Mouse (Mus musculus): ENCODE data around the gene Hoxc10. TPM values are rescaled to one million over a fixed set of nuclear protein-coding genes. Genes with fewer than 3 reads are reported as not detected.

Gene Hoxc10
- polyA plus RNA-seq, 1 experiment from 2014 or later, result 1.3 TPM

GRCm38 (mm10) chr15:102965003-102965891 is 1.3 kb upstream of the Hoxc10 start:
- ATAC-seq, result no peak
- H3K4me1 ChIP-seq (ENCODE audit: control insufficient read depth, insufficient read depth, low read length), result peaks cover 6% of the 10 kb centered on the region; the same call in 1 of the 2 replicates
- H3K9me3 ChIP-seq (ENCODE audit: control insufficient read depth, low read length), result no peaks in the 10 kb centered on the region
- no peak overlapping the region for H3K9ac ChIP-seq (ENCODE audit: low read depth, low read length)
- H3K4me2 ChIP-seq (ENCODE audit: low read depth, low read length), result no peak overlapping the region
- no peak overlapping the region for H3K27ac ChIP-seq (ENCODE audit: low read length)
- H3K4me3 ChIP-seq (ENCODE audit: low read length), result no peak overlapping the region
- H3K27me3 ChIP-seq (replicated peaks; ENCODE audit: control insufficient read depth, insufficient read depth, low read length), result peaks cover 88% of the 10 kb centered on the region
- H3K36me3 ChIP-seq (ENCODE audit: control insufficient read depth, insufficient read depth, low read length), result no peaks in the 10 kb centered on the region
- WGBS, result 8% methylated on average over 26 of the region's 26 CpGs

GRCm38 (mm10) chr15:102965892-102966775 is 462 bp upstream of the Hoxc10 start:
- WGBS, result 4% methylated on average over 29 of the region's 30 CpGs
- H3K27me3 ChIP-seq (replicated peaks; ENCODE audit: control insufficient read depth, insufficient read depth, low read length), result peaks cover 87% of the 10 kb centered on the region
- peak overlapping the region; percentile 31; the same call in 1 of the 2 replicates for H3K4me2 ChIP-seq (ENCODE audit: low read depth, low read length)
- no peaks in the 10 kb centered on the region for H3K36me3 ChIP-seq (ENCODE audit: control insufficient read depth, insufficient read depth, low read length)
- H3K9me3 ChIP-seq (ENCODE audit: control insufficient read depth, low read length), result no peaks in the 10 kb centered on the region
- ATAC-seq, result peak; percentile 70
- H3K4me1 ChIP-seq (ENCODE audit: control insufficient read depth, insufficient read depth, low read length), result 0 out of 2 replicates have a peak, but pooled peaks cover 4% of the 10 kb centered on the region
- H3K9ac ChIP-seq (ENCODE audit: low read depth, low read length), result no peak overlapping the region
- H3K27ac ChIP-seq (ENCODE audit: low read length), result no peak overlapping the region
- H3K4me3 ChIP-seq (ENCODE audit: low read length), result peak overlapping the region; percentile 31; the same call in 1 of the 2 replicates

- Histone ChIP-seq H3K4me1 (ENCODE audit: control insufficient read depth, insufficient read depth, low read length) (0 out of 2 replicates have a peak, but pooled peaks cover 4% of the 10 kb centered on the region), H3K4me3 (ENCODE audit: low read length) (peak within 1 kb of the TSS; percentile 31), H3K36me3 (ENCODE audit: control insufficient read depth, insufficient read depth, low read length) (no peaks in the 10 kb centered on the region), H3K9me3 (ENCODE audit: control insufficient read depth, low read length) (no peaks in the 10 kb centered on the region), H3K9ac (ENCODE audit: low read depth, low read length) (no peak within 1 kb of the TSS), H3K27me3 (replicated peaks; ENCODE audit: control insufficient read depth, insufficient read depth, low read length) (peaks cover 88% of the 10 kb centered on the region), H3K4me2 (ENCODE audit: low read depth, low read length) (peak within 1 kb of the TSS; percentile 31; the same call in 1 of the 2 replicates), H3K27ac (ENCODE audit: low read length) (no peak within 1 kb of the TSS)
- 3% methylated on average over 12 of the region's 12 CpGs for WGBS
- ATAC-seq, result no peak
Observed at GRCm38 (mm10) chr15:102967312-102967510, 615 bp downstream of the Hoxc10 start, which contains the start of gene Hoxc5. Hoxc5 (plus strand) TSS chr15:102967443.

DNA sequence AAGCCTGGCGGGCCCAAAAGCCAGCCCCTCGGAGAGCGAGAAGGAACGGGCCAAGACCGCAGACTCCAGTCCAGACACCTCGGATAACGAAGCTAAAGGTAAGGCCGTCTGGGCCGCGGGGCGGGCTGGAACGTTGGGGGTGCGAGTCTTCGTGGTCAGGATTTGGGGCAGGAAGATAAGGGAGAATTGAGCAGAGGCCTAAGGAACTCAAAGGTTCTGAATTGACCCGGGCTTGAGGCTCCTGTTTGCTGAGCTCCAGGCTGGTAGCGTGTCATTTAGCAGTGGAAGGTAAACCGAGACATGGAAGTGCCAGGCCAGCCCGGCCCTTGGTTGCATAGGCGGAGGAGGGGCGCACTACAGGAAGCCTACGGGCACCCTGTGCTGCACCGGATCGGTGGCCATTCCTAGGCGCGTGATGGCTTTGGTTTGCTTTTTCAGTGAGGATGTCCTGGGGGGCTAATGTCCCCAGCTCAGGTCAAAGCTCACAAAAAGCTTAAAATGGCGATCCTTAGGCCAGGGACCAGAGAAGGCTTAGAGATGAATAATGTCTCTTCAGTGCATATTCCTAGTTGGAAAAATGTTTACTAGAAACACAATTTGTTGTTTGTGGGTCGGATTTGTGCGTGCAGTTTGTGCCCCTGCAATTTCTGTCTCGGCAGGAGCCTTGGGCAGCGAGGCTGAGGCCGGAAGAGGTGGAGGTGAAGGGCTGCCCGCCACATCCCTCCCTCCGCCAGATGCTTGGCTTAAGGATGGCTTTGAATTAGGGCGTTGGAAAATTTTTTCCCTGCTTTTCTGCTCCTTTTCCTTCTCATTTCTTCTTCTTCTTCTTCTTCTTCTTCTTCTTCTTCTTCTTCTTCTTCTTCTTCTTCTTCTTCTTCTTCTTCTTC is 1.2 kb downstream of the Hoxc10 start:
- peaks cover 89% of the 10 kb centered on the region for H3K27me3 ChIP-seq (replicated peaks; ENCODE audit: control insufficient read depth, insufficient read depth, low read length)
- H3K4me3 ChIP-seq (ENCODE audit: low read length), result peak overlapping the region; percentile 31
- no peaks in the 10 kb centered on the region for H3K36me3 ChIP-seq (ENCODE audit: control insufficient read depth, insufficient read depth, low read length)
- ATAC-seq, result no peak
- H3K27ac ChIP-seq (ENCODE audit: low read length), result no peak overlapping the region
- 0 out of 2 replicates have a peak, but pooled peaks cover 4% of the 10 kb centered on the region for H3K4me1 ChIP-seq (ENCODE audit: control insufficient read depth, insufficient read depth, low read length)
- 5% methylated on average over 34 of the region's 34 CpGs for WGBS
- no peaks in the 10 kb centered on the region for H3K9me3 ChIP-seq (ENCODE audit: control insufficient read depth, low read length)
- no peak overlapping the region for H3K4me2 ChIP-seq (ENCODE audit: low read depth, low read length)
- H3K9ac ChIP-seq (ENCODE audit: low read depth, low read length), result no peak overlapping the region

- no peak for ATAC-seq
- WGBS, result 44% methylated on average over 1 of the region's 1 CpGs
- H3K4me3 ChIP-seq (ENCODE audit: low read length), result no peak overlapping the region
- no peak overlapping the region for H3K4me2 ChIP-seq (ENCODE audit: low read depth, low read length)
- H3K9me3 ChIP-seq (ENCODE audit: control insufficient read depth, low read length), result no peaks in the 10 kb centered on the region
- H3K36me3 ChIP-seq (ENCODE audit: control insufficient read depth, insufficient read depth, low read length), result no peaks in the 10 kb centered on the region
- 0 out of 2 replicates have a peak, but pooled peaks cover 4% of the 10 kb centered on the region for H3K4me1 ChIP-seq (ENCODE audit: control insufficient read depth, insufficient read depth, low read length)
- no peak overlapping the region for H3K27ac ChIP-seq (ENCODE audit: low read length)
- peaks cover 92% of the 10 kb centered on the region for H3K27me3 ChIP-seq (replicated peaks; ENCODE audit: control insufficient read depth, insufficient read depth, low read length)
- no peak overlapping the region for H3K9ac ChIP-seq (ENCODE audit: low read depth, low read length)
Observed at GRCm38 (mm10) chr15:102969296-102969695, 2.7 kb downstream of the Hoxc10 start.

- H3K9ac ChIP-seq (ENCODE audit: low read depth, low read length), result no peak overlapping the region
- no peak overlapping the region for H3K4me3 ChIP-seq (ENCODE audit: low read length)
- WGBS, result 1% methylated on average over 12 of the region's 12 CpGs
- H3K27ac ChIP-seq (ENCODE audit: low read length), result no peak overlapping the region
- H3K27me3 ChIP-seq (replicated peaks; ENCODE audit: control insufficient read depth, insufficient read depth, low read length), result peaks cover 91% of the 10 kb centered on the region
- H3K9me3 ChIP-seq (ENCODE audit: control insufficient read depth, low read length), result no peaks in the 10 kb centered on the region
- H3K4me1 ChIP-seq (ENCODE audit: control insufficient read depth, insufficient read depth, low read length), result 0 out of 2 replicates have a peak, but pooled peaks cover 4% of the 10 kb centered on the region
- H3K36me3 ChIP-seq (ENCODE audit: control insufficient read depth, insufficient read depth, low read length), result no peaks in the 10 kb centered on the region
- no peak overlapping the region for H3K4me2 ChIP-seq (ENCODE audit: low read depth, low read length)
- ATAC-seq, result no peak
Observed at GRCm38 (mm10) chr15:102970740-102971139, 4.1 kb downstream of the Hoxc10 start.

GRCm38 (mm10) chr15:102972254-102972653 is 5.7 kb downstream of the Hoxc10 start:
- no peak overlapping the region for H3K9ac ChIP-seq (ENCODE audit: low read depth, low read length)

GRCm38 (mm10) chr15:102972753-102973152 is 6.2 kb downstream of the Hoxc10 start:
- no peaks in the 10 kb centered on the region for H3K9me3 ChIP-seq (ENCODE audit: control insufficient read depth, low read length)
- WGBS, result 3% methylated on average over 6 of the region's 6 CpGs
- H3K4me2 ChIP-seq (ENCODE audit: low read depth, low read length), result peak overlapping the region; percentile 23; the same call in 1 of the 2 replicates
- no peaks in the 10 kb centered on the region for H3K36me3 ChIP-seq (ENCODE audit: control insufficient read depth, insufficient read depth, low read length)
- no peak for ATAC-seq
- H3K27ac ChIP-seq (ENCODE audit: low read length), result no peak overlapping the region
- H3K4me3 ChIP-seq (ENCODE audit: low read length), result no peak overlapping the region
- H3K4me1 ChIP-seq (ENCODE audit: control insufficient read depth, insufficient read depth, low read length), result peaks cover 5% of the 10 kb centered on the region; the same call in 1 of the 2 replicates
- H3K9ac ChIP-seq (ENCODE audit: low read depth, low read length), result no peak overlapping the region
- H3K27me3 ChIP-seq (replicated peaks; ENCODE audit: control insufficient read depth, insufficient read depth, low read length), result peaks cover 89% of the 10 kb centered on the region

More at GRCm38 (mm10) chr15:102972254-102972653, 5.7 kb downstream of the Hoxc10 start:
- H3K27me3 ChIP-seq (replicated peaks; ENCODE audit: control insufficient read depth, insufficient read depth, low read length), result peaks cover 89% of the 10 kb centered on the region
- ATAC-seq, result no peak
- whole genome bisulfite sequencing, result 2% methylated on average over 21 of the region's 21 CpGs
- H3K4me2 ChIP-seq (ENCODE audit: low read depth, low read length), result peak overlapping the region; percentile 23; the same call in 1 of the 2 replicates
- H3K4me3 ChIP-seq (ENCODE audit: low read length), result no peak overlapping the region
- H3K4me1 ChIP-seq (ENCODE audit: control insufficient read depth, insufficient read depth, low read length), result peaks cover 3% of the 10 kb centered on the region; the same call in 1 of the 2 replicates
- no peaks in the 10 kb centered on the region for H3K9me3 ChIP-seq (ENCODE audit: control insufficient read depth, low read length)
- H3K36me3 ChIP-seq (ENCODE audit: control insufficient read depth, insufficient read depth, low read length), result no peaks in the 10 kb centered on the region
- no peak overlapping the region for H3K27ac ChIP-seq (ENCODE audit: low read length)
